Mouse (Mus musculus): ENCODE data around the gene Cpne5.

DNA sequence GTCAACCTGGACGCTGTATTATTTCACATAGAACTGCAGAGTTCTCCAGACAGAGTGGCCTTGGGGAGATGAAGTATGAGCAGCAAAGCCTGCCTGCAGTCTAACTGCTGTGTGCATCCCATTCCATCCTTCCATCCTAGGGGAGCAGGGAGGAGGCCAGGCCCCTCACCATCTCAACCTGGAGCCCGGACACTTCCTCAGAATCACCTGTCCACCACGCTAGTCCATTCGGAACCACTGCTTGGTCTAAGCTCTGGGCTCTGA, 23.8 kb downstream of the Cpne5 start:
- TF ChIP-seq POLR2A (IDR thresholded peaks at IDR 0.05; ENCODE audit: insufficient read depth, low read depth, low read length) (no peak), CTCF (IDR thresholded peaks at IDR 0.05; ENCODE audit: insufficient read depth, low read depth, low read length) (no peak)

All from olfactory bulb, adult 2 months (tissue).